Mouse (Mus musculus) MEL (cell line): ENCODE measurements around the gene Ccdc141.

Experiments used
- BHLHE40 ChIP-seq: IDR thresholded peaks from 2 replicates; pipeline ENCODE4 v1.6.1; 2012; ENCODE audit warnings: low read depth, mild to moderate bottlenecking, inconsistent platforms, low read length, improper control_type of control experiment, borderline replicate concordance
- CTCF ChIP-seq, 3 experiments: IDR thresholded peaks in 2 of 3; conservative IDR thresholded peaks in 1 of 3; 2 replicates each; pipeline ENCODE4 v1.5.1; 2011 to 2012; ENCODE audit warnings: low read length in 3 of 3, low read depth in 2 of 3, mild to moderate bottlenecking in 2 of 3, improper control_type of control experiment in 1 of 3, inconsistent platforms in 1 of 3, mixed read lengths in 1 of 3, moderate library complexity in 1 of 3; ENCODE audit not compliant: control insufficient read depth in 1 of 3, insufficient read depth in 1 of 3, poor library complexity in 1 of 3, severe bottlenecking in 1 of 3
- EP300 ChIP-seq, 2 experiments: IDR thresholded peaks; 2 replicates each; pipeline ENCODE4 v1.6.1; 2011; ENCODE audit warnings: improper control_type of control experiment in 2 of 2, low read length in 2 of 2, low read depth in 1 of 2, mild to moderate bottlenecking in 1 of 2
- GATA1 ChIP-seq: IDR thresholded peaks from 2 replicates; pipeline ENCODE4 v1.6.1; 2011; ENCODE audit warnings: low read depth, low read length, improper control_type of control experiment
- MAX ChIP-seq: IDR thresholded peaks from 2 replicates; pipeline ENCODE4 v1.6.1; 2011; ENCODE audit warnings: low read length, improper control_type of control experiment
- NRF1 ChIP-seq: IDR thresholded peaks from 2 replicates; pipeline ENCODE4 v1.6.1; 2014; ENCODE audit warnings: low read depth, mild to moderate bottlenecking, inconsistent platforms, low read length, improper control_type of control experiment, moderate library complexity; ENCODE audit not compliant: poor library complexity, insufficient read depth, severe bottlenecking
- POLR2A ChIP-seq, 2 experiments: IDR thresholded peaks; 2 replicates each; pipeline ENCODE4 v1.6.1; 2011 to 2012; ENCODE audit warnings: low read length in 2 of 2, mild to moderate bottlenecking in 2 of 2, control low read depth in 1 of 2, improper control_type of control experiment in 1 of 2, low read depth in 1 of 2, moderate library complexity in 1 of 2; ENCODE audit not compliant: control insufficient read depth in 1 of 2, insufficient read depth in 1 of 2, poor library complexity in 1 of 2
- SMC3 ChIP-seq: IDR thresholded peaks from 2 replicates; pipeline ENCODE4 v1.6.1; 2011; ENCODE audit warnings: low read depth, low read length, improper control_type of control experiment
- ZKSCAN1 ChIP-seq: IDR thresholded peaks from 2 replicates; pipeline ENCODE4 v1.6.1; 2012; ENCODE audit warnings: low read depth, mild to moderate bottlenecking, inconsistent platforms, low read length, improper control_type of control experiment, moderate library complexity
- ZMIZ1 ChIP-seq: IDR thresholded peaks from 2 replicates; pipeline ENCODE4 v1.6.1; 2012; ENCODE audit warnings: low read depth, mild to moderate bottlenecking, inconsistent platforms, low read length, improper control_type of control experiment, moderate library complexity

DNA sequence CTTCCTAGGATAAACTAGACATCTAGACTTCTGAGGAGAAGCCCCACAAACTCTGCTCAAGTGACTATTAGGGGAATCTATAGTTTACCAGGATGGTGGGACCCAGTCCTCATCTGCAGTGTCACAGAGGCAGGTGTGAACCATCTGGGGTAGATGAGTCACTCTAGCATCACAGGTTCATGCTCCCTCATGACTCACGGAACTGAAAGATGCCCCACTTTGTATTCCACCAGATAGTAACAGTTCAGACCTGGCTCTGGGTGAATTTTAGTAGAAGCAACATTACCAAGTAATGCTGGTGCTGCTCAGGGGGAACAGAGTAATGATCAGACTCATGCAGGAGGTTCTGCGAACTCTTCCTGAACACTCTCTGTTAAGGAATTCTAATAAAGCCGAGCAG, 36.5 kb upstream of the Ccdc141 start:
- TF ChIP-seq ZKSCAN1 (no peak), CTCF (IDR thresholded peaks at IDR 0.05 in 2 of 3, conservative IDR thresholded peaks at IDR 0.05 in 1 of 3; ENCODE audit: control insufficient read depth in 1 of 3, insufficient read depth in 1 of 3, low read depth in 2 of 3, low read length in 3 of 3, poor library complexity in 1 of 3, severe bottlenecking in 1 of 3) (no peak), NRF1 (no peak), GATA1 (no peak), EP300 (IDR thresholded peaks at IDR 0.05; ENCODE audit: low read depth in 1 of 2, low read length in 2 of 2) (no peak), POLR2A (IDR thresholded peaks at IDR 0.05; ENCODE audit: control insufficient read depth in 1 of 2, insufficient read depth in 1 of 2, low read depth in 1 of 2, low read length in 2 of 2, poor library complexity in 1 of 2) (no peak), MAX (no peak), BHLHE40 (no peak), SMC3 (no peak), ZMIZ1 (no peak)
